Mouse (Mus musculus) lung, postnatal 14 days (tissue): ENCODE data around the gene Lyrm7.

Experiments used
- DNase-seq: peaks from one replicate; pipeline ENCODE4 v3.0.0; 2021

Lyrm7 gene

DNA sequence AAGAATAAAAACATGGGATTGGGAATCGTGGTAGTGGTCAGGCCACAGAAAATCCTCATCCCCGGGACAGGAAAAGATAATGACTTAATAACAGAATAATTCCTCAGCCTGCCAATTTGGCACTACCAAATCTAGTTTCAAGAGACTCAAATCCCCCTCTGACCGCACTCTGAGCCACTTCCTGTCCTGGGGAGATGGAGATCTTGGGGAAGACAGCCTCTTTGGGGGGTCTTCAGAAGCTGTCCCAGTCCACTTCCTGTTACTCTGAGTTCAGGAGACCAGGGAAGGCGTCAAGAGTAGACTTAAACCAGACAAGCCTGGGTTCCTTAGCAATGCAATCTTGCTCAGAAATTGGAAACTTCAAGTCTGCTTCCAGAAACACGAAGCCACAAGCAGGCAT lies 15.8 kb downstream of the Lyrm7 start:
- DNase-seq: no peak

DNA sequence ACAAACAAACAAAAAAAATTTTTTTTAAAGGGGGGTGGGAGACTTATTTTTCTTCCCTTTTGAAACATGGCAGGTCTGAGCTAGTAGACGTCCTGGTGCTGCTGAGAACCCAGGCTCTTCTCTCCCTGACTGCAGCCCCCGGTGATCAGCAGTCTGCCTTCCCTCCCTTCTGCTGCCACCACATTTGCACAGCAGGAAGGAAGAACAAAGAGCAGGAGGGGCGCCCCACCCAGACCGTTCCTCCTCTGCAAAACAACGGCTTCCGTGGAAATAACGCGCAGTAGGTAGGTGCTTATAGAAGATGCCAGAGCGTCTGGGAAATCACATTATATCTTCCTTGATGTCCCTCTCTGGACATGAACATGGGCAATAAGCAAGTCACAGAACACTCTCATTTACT lies 16.3 kb downstream of the Lyrm7 start:
- no peak for DNase-seq

DNA sequence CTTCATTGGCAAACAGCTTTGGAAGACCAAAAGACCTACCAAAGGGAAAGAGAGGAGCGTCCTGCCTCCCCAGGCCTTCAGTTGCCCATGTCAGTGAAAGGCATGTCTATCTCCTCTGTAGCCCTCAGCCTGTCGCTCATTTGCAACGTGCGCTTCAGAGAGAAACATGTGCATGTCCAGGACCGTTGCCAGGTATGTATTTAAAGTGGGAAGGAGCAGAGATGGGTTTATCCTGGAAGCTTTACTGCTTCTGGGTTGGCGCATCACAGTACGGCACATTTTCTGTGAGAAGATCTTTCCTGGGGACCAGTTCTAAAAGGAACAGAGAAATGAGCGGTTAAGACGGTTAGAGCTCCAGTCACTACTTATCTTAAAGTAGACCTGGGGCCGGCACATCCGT lies 19.8 kb downstream of the Lyrm7 start:
- no peak for DNase-seq

DNA sequence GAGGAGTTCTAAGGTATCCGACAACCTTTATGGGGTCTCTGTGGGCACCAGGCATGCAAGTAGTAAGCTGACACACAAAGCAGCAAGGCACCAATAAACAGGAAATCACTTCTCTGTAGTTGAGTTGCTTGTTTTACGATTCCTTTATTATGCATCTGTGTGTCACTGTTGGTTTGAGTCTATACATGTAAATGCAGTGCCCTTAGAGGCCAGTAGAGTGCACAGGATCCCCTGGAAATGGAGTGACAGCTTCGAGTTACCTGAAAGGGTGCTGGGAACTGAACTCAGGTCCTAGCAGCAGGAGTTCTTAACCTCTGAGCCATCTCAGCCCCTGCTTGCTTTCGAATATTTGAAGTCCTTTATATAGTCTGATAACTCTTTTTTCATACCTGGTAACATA lies 21.0 kb downstream of the Lyrm7 start:
- DNase-seq: no peak

DNA sequence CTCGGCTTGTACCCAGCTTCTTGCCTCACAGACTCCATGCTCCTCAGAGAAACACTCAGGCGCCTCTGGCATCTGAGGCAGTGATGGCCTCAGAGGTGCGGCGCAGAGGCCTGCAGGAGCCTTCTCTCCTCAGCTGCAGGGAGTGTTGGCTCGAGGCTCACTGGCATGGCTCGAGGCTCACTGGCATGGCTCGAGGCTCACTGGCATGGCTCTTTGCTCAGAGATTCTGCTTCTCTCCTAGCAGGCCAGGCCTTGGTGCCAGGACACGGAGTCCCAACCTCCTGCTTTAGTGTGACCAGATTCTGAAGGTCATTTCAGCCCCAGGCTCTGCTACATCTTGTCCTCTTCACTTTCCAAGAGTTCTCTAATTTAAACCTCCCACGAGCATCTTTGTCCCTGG lies 24.6 kb downstream of the Lyrm7 start:
- no peak for DNase-seq

DNA sequence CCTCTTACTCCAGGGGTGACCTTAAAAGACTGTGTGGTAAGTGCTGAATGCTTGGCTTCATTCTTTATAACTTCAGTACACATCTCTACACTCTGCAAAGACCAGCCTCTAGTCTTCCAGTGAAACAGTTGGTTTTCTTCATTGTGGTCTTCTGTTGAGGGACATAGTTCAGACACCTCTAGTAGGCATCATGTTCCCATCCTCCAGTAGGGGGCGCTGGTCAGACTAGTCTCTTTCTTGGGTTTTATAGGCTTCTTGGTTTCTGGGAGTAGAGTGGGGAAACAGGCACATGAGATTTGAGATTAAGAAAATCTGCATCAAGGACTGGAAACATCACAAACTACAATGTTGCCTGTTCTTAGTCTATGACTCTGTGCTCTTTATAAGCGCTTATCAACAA lies 26.1 kb downstream of the Lyrm7 start:
- no peak for DNase-seq

DNA sequence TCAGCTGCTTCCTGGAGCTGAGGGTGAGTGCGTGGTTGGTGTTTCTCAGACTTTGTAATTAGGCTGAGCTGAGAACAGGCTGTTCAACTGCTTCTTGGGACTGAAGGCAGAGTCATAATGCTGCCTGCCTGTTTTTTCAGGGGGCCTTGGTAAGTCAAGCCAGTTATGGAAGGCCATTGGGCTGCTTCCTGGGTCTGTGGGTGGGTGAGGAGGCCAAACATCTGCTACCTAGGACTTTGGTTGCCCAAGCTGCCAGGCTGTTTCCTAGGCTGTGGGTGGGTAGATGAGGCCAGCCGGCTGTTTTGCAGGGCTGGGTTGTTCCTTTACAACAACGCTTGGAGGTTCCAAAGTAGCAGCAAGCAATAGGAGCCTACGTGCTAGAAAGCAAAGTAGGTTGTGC lies 26.9 kb downstream of the Lyrm7 start:
- DNase-seq: no peak

DNA sequence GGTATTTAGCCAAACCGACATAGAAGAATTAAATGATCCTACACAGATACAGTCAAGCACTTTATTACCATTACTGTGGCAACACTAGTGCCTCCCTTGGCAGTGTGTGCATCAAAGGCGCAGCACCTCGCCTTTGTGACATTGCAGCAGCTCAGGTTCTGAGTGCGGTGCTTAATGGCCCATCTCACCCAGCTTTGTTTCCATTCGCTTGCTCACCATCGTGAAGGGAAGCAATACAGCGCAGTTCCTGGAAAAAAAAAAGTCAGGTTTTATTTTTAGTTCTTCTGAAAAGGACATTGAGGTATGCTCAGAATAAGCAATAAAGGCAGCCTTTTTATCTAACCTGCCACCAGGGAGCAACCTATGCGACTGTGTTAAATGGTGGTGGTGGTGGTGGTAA lies 33.9 kb downstream of the Lyrm7 start:
- no peak for DNase-seq

DNA sequence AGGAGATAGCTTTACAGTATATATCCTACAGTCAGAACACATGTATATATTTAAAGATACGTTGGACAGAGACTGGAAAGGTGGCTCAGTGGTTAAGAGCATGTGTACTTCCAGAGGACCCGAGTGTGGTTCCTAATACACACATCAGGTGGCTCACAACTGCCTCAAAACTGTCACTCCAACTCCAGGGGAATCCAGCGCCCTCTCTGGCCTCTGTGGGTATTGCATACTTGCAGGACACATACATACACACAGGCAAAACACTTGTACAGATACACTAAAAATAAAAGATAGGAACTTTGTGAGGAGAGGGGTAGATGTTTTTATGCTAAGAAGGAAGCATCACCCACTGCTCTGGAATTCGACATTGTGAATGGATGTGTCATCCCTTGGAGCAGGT lies 34.9 kb downstream of the Lyrm7 start:
- DNase-seq: no peak

DNA sequence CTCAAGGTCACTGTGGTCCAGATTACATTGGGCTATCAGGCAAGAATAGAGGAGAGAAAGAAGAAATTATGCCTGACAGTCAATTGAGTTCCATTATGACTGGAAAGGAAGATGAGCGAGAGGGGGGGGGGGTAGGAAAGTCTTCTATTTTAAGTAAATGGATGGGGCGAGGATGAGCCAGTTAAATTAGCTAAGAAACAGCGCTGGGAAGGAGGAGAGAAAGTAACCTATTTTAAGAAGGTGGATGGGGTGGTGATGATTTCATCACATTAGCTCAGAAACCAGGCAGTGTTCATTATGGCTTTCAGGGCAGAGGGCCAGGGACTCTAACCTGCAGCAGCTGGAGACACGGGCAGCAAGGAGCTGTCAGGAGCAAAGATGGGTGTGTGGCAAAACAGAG lies 37.2 kb downstream of the Lyrm7 start:
- no peak for DNase-seq

DNA sequence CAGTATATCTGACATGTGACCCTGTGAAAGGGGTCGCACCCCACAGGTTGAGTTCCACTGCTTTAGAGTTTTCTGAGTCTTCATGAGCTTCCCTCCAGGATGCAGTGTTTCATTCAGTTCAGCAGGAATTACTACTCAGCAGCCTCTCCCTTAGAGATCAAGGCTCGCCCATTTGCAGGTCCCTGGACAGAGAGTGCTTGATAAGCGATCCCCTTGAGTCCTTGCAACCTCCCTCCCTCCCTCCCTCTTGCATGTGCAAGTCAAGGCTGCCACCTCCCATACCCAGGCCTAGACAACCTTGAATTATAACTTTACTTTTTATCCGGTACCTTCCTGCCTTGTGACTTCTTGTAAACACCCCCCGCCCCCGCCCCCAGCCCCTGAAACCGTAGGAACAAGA lies 41.2 kb downstream of the Lyrm7 start:
- DNase-seq: no peak

DNA sequence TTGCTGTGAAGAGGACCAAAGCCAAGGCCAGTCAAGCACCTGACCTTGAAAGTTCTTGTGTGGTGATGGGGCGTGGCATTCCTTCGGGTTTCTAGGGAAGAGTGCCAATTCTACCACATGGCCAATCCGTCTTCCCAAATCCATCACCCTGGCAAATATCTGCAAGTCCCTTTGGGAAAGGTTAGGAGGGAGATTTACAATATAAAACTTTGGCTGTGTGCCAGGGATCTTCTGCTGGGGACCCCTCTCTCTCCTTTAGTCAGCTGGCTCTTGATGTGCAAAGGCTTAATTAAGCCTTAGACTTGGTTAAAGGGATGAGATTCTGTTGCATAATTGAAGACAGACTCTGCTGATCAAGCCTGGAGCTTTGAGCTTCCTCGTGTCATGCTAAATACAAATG lies 43.3 kb downstream of the Lyrm7 start:
- DNase-seq: no peak

DNA sequence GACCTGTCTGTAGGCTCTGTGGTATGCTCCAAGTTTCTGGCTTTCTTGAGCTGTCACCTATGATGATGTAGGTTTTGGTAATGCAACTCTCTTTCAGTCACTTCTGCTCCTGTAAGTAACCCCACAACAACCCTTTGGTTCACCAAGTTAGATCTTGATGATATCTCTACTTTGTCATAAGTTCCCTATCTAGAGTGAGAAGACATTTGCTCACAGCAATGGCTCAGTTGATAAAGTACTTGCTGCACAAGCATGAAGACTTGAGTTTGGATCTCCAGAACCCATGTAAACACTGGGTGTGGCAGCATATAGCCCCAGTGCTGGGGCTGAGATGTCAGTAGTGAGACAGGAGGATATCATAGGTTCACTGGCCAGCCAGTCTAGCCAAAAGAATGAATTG lies 45.1 kb downstream of the Lyrm7 start:
- DNase-seq: no peak

DNA sequence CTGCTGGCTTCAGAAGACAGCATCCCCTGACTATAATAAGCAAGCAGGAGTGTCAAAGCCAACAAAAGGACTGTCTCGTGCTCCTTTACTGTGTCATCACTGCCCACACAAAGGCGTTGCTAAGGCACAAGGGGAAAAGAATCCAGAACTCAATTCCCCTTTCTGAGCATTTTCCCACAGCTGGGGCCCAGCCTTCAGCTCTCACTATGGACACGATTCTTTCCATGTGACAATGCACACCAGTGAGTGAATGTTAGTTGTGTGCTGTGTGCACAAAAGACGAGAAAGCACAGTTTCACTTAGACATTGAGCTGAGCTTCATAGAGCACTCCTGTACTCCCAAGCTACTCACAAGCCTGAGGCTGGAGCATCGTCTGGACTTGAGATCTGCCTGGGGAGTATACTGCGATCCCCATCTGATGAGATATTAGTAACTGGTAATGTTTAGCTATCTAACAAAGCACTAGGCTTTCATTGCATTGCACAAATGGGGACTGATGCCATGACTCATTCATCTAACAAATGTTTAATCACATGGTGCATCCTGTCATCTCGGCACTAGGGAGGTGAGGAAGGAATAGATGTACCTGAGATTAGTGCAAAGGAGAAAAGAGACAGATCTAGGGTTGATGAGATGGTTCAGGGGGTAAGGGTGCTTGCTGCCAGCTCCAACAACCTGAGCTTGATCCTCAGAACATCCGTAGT lies 47.8 kb downstream of the Lyrm7 start:
- DNase-seq: no peak

DNA sequence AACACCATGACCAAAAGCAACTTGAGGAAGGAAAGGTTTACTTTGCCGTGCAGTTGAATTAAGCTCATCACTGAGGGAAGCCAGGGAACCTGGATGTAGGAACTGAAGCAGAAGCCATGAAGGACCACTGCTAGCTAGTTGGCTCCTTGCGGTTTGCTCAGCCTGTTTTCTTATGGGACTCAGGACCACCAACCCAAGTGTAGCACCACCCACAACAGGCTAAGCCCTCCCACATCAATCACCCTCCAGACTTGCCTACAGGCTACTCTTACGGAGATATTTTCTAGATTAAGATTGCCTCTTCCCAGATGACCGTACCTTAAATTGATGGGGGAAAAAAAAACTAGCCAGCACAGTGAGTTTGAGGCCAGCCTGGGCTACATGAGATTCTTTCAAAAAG lies 48.4 kb downstream of the Lyrm7 start:
- no peak for DNase-seq

DNA sequence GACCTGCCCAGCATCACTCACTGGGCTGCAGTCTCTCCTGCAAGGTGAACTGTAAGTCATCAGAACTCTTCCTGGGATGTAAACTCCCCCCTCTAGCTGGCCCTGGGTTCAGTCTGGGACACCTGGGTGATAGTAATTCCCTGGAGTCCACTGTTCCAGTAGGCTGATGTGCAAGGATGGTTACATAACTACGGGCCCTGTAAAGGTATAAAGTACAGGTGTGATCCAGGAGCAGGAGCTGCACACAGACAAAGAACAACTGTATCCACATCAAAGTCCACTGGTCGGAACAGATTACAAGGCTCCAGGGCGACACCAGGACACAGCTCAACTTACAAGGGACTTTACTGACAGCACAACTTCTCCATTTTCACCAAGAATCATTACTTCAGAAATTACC lies 49.7 kb downstream of the Lyrm7 start:
- DNase-seq: no peak

DNA sequence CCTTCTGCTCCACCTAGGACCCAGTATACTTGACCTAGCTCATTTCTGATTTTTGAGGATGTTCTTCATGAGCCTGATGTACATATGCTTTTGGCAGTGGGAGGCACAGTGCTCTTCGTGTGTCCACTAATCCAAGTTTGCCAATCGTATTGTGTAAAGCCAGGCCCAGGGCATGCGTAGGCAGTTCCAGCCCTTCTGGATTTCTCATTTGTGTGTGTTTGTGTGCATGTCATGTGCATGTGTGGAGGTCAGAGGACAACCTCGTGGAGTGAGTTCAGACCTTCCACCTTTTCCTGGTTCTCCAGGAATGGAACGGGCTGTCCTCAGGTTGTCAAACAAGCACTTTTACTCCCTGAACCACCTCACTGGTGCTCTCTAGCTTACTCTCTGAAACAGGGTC lies 51.1 kb downstream of the Lyrm7 start:
- DNase-seq: no peak

DNA sequence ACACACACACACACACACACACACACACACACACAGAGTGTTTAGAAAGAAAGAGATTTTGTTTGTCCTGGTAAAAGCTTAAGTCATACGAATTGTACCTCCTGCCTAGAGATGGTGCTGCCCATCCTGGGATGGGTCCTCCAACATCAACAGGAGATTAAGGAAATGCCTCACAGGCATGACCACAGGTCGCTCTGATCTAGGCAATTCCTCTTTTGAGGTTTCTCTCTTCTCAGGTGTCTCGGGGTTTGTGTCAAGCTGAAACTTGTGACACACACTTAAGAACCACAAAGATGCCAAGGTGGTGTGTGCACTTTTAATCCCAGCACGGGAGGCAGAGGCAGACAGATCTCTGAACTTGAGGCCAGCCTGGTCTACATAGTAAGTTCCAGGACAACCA lies 52.5 kb downstream of the Lyrm7 start:
- no peak for DNase-seq

DNA sequence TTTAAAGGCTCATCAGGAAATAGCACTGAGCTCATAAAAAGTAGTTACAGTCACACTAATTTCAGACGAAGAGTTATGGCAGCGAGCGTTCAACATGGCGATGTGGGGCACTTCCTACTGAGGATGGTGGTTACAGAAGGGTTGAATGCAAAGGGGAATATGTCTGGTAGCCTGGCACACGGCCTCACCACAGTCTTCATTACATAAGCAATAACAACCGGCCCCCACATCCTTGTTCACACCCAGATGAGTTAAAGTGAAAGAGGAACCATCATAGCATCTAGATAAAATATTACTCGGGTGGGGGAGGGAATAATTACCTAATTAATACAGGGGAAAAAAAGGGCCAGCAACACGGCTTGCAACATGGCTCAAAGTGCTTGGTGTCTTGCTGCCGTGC lies 53.0 kb downstream of the Lyrm7 start:
- no peak for DNase-seq

DNA sequence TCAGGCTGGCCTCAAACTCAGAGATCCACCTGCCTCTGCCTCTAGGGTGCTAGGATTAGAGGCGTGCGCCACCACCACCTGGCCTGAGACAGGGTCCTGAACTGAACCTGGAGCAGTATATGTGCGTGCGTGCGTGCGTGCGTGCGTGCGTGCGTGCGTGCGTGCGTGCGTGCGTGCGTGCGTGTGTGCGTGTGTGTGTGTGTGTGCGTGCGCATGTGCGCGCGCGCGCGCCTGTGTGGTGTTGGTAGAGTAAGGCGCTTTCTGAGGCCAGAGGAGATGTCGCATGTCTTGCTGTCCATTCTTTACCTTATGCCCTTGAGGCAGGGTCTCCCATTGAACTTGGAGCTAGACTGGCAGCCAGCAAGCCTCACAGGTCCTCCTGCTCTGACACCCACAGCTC lies 53.8 kb downstream of the Lyrm7 start:
- DNase-seq: no peak

DNA sequence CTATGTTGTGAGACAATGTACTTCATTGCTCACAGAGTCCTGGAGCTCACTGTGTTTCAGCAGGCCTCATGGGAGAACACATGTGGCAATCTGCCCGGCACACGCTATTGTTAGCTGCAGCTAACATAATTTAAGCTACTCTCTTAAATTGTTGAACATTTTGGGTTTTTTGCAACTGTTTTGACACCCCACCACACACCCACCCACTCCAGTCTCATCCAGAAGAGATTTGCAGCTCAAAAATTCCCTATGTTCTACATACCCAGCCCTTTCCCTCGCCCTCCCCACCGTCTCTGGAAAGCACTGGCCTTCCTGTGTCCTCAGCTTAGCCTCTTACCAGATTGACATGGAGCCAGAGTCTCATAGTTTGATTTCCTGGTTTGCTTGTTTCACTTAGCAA lies 55.5 kb downstream of the Lyrm7 start:
- peak; percentile 35 for DNase-seq

DNA sequence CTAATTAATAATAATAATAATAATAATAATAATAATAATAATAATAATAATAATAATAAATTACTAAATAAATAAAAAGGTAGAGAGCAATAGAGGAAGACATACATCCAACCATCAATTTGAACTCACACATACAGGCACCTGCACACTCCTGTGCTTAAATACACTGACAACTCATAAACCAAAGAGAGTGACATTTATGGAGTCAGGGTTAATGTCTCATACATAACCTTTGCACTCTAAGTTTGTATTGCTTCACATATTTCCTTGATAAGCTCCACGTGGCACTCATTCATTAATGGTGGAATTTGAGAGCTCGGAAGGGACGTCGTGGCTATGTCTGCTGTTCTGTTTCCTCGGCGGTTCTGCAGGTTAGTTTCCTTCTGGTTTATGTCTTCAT lies 58.1 kb downstream of the Lyrm7 start:
- no peak for DNase-seq

DNA sequence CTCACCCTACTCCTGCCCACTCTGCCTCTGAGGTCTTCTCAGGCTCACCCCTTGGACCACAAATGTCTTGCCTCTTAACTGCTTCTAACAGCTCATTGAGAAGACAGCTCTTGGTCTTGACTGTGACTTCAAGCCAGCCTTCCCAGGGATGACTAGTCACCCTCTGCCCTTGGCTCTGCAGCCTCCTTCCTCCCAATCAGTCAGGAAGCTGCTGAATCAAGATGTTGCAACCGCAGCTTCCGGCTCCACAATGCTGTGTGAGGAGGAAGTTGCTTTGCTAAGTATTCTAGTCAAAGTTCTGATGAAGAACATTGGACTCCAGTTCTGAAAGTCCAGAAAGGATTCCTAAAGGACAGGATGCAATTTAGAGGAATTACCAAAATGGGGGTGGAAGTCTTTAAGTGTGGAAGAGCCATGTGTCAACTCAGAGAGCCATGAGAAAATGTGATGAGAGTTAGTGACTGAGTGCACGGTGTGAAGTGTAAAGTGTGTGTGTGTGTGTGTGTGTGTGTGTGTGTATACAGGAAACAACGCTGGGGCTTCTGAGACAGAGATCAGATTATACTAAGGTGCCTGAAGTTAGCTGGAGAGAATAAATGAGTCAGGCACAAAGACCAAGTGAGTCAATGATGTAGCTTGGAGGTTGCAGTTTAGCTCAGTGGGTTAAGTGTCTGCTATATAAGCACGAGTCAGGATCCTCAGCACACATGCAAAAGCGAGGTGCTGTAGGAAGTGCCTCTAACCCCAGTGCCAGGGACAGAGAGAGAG lies 58.7 kb downstream of the Lyrm7 start:
- DNase-seq: peak; percentile 43

DNA sequence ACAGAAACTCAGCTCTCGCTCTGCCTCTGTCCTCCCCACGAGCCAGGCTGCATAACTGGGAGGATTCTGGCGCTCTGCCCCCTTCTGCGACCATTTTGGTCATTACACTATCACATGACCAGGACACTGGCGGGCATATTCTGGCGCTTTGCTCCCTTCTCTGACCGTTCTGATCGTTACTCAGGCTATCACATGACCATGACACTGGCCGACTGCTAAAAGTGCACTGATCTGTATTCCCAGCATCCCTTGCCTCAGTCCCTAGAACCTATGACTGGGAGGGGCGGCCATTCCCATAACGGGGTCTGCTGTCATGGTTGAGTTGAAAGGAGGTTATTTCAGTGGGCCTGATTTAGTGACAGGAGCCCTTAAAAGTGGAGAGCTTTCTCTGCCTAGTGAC lies 64.2 kb downstream of the Lyrm7 start:
- DNase-seq: no peak

DNA sequence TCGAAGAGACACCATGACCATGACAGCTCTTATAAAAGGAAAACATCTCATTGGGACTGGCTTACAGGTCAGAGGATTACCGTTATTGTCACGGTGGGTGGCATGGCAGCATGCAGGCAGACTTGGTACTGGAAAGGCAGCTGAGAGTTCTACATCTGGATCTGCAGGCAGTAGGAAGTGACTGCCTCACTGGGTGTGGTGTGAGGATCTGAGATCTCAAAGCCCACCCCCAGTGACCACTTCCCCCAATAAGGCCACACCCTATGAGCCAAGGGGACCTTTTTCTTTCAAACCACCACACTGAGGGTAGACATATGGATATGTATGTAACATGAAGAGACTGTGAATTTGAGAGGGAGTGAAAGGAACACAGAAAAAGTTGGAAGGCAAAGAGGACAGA lies 66.0 kb downstream of the Lyrm7 start:
- no peak for DNase-seq
